Mouse (Mus musculus): ENCODE data around the gene Neto2.
A peak's percentile ranks its signal among the peaks of the same experiment; 100 is the strongest.
"Not testable (repeated sequence)": the region's sequence is repeated elsewhere in the genome, so short reads cannot be mapped to it uniquely, and the experiment has no call there.

The Neto2 gene

GRCm38 (mm10) chr8:85700751-85701351 lies at the start of gene Neto2:
Neto2 (minus strand) TSS chr8:85700924.
- peak; percentile 70 for DNase-seq (ENCODE audit: low read depth)

- no peak for DNase-seq (ENCODE audit: low read depth)
These were observed 44.3 kb upstream of the Neto2 start for GRCm38 (mm10) chr8:85745053-85745452.

- no peak for DNase-seq (ENCODE audit: low read depth)
These were observed 29.8 kb upstream of the Neto2 start for GRCm38 (mm10) chr8:85730545-85730944.

- no peak for DNase-seq (ENCODE audit: low read depth)
These were observed 16.5 kb upstream of the Neto2 start for GRCm38 (mm10) chr8:85717271-85717670.

- no peak for DNase-seq (ENCODE audit: low read depth)
These were observed 16.0 kb upstream of the Neto2 start for GRCm38 (mm10) chr8:85716696-85717095.

GRCm38 (mm10) chr8:85706988-85707387 lies 6.3 kb upstream of the Neto2 start:
- DNase-seq (ENCODE audit: low read depth) = no peak

- DNase-seq (ENCODE audit: low read depth) = peak; percentile 73
These were observed 498 bp downstream of the Neto2 start for GRCm38 (mm10) chr8:85700101-85700750.

GRCm38 (mm10) chr8:85699051-85699450 lies 1.7 kb downstream of the Neto2 start:
- peak; percentile 82 for DNase-seq (ENCODE audit: low read depth)

- peak; percentile 75 for DNase-seq (ENCODE audit: low read depth)
These were observed 35.6 kb downstream of the Neto2 start for GRCm38 (mm10) chr8:85665146-85665545.

GRCm38 (mm10) chr8:85661995-85662394 lies 38.7 kb downstream of the Neto2 start:
- peak; percentile 78 for DNase-seq (ENCODE audit: low read depth)

- DNase-seq (ENCODE audit: low read depth) = no peak
These were observed 49.5 kb downstream of the Neto2 start for GRCm38 (mm10) chr8:85651201-85651600.

- peak; percentile 36 for DNase-seq (ENCODE audit: low read depth)
These were observed 52.2 kb downstream of the Neto2 start for GRCm38 (mm10) chr8:85648553-85648952.

GRCm38 (mm10) chr8:85644921-85645665 lies 55.6 kb downstream of the Neto2 start:
- no peak for DNase-seq (ENCODE audit: low read depth)

GRCm38 (mm10) chr8:85624450-85624849 lies 76.3 kb downstream of the Neto2 start:
- no peak for DNase-seq (ENCODE audit: low read depth)

- no peak for DNase-seq (ENCODE audit: low read depth)
These were observed 77.5 kb downstream of the Neto2 start for GRCm38 (mm10) chr8:85623246-85623645.

GRCm38 (mm10) chr8:85618789-85619188 lies 81.9 kb downstream of the Neto2 start:
- no peak for DNase-seq (ENCODE audit: low read depth)

GRCm38 (mm10) chr8:85617125-85617524 lies 83.6 kb downstream of the Neto2 start:
- DNase-seq (ENCODE audit: low read depth) = not testable (repeated sequence)

GRCm38 (mm10) chr8:85608836-85609235 lies 91.9 kb downstream of the Neto2 start:
- no peak for DNase-seq (ENCODE audit: low read depth)

GRCm38 (mm10) chr8:85607804-85608203 lies 92.9 kb downstream of the Neto2 start:
- peak; percentile 10 for DNase-seq (ENCODE audit: low read depth)

GRCm38 (mm10) chr8:85606974-85607373 lies 93.8 kb downstream of the Neto2 start:
- no peak for DNase-seq (ENCODE audit: low read depth)

GRCm38 (mm10) chr8:85606561-85606960 lies 94.2 kb downstream of the Neto2 start:
- peak; percentile 36 for DNase-seq (ENCODE audit: low read depth)

- peak; percentile 3 for DNase-seq (ENCODE audit: low read depth)
These were observed 96.5 kb downstream of the Neto2 start for GRCm38 (mm10) chr8:85604201-85604600.
